Mouse (Mus musculus) heart, embryonic 11.5 days (tissue): ENCODE measurements at regions not wholly inside any gene's neighbourhood (a gene's known extent, or its start where the extent isn't known, plus 50 kb on each side); places are given as distances from the start of the nearest gene placed in this dataset.

ENCODE experiments used
- ATAC-seq: fragments of 200-750 bp; cut with Nextera tagmentation; replicated peaks from 2 replicates; pipeline ENCODE4 v1.8.0; 2017; ENCODE audit warnings: moderate library complexity; ENCODE audit not compliant: insufficient number of reproducible peaks, low FRiP score, low TSS enrichment
- H3K27ac ChIP-seq: fragments of 300-500 bp; sonication (generic); 2 replicates; pipeline ENCODE4 v1.5.1; 2014; ENCODE audit warnings: mild to moderate bottlenecking, low read depth, low read length
- H3K27me3 ChIP-seq: fragments of 300-500 bp; sonication (generic); 2 replicates; pipeline ENCODE4 v1.6.1; 2014; ENCODE audit warnings: mild to moderate bottlenecking, low read length, mixed read lengths; ENCODE audit not compliant: control insufficient read depth, insufficient read depth
- H3K36me3 ChIP-seq: fragments of 300-500 bp; sonication (generic); 2 replicates; pipeline ENCODE4 v1.6.1; 2014; ENCODE audit warnings: mild to moderate bottlenecking, low read length, moderate library complexity, mixed read lengths; ENCODE audit not compliant: control insufficient read depth, insufficient read depth
- H3K4me1 ChIP-seq: fragments of 300-500 bp; sonication (generic); 2 replicates; pipeline ENCODE4 v1.6.1; 2014; ENCODE audit warnings: low read length; ENCODE audit not compliant: control insufficient read depth, insufficient read depth
- H3K4me2 ChIP-seq: fragments of 300-500 bp; sonication (generic); 2 replicates; pipeline ENCODE4 v1.6.1; 2014; ENCODE audit warnings: mild to moderate bottlenecking, moderate library complexity
- H3K4me3 ChIP-seq: fragments of 300-500 bp; sonication (generic); 2 replicates; pipeline ENCODE4 v1.5.1; 2014; ENCODE audit warnings: low read depth, low read length
- H3K9ac ChIP-seq: fragments of 300-500 bp; sonication (generic); 2 replicates; pipeline ENCODE4 v1.6.1; 2014; ENCODE audit warnings: mild to moderate bottlenecking, low read depth, low read length, moderate library complexity
- H3K9me3 ChIP-seq: fragments of 300-500 bp; sonication (generic); replicated peaks from 2 replicates; pipeline ENCODE4 v1.6.1; 2016; ENCODE audit warnings: low read length; ENCODE audit not compliant: control insufficient read depth
- WGBS: fragments of 180-500 bp; shearing (Covaris S2); extraction: QIAGEN DNeasy Blood & Tissue Kit; methylation state at CpG from one replicate; pipeline ENCODE4 v1.1.7; 2014; ENCODE audit not compliant: insufficient replicate concordance; 5-methylcytosine and 5-hydroxymethylcytosine counted together

GRCm38 (mm10) chr13:39899332-39899731 lies 461.9 kb downstream of the Ofcc1 start:
- Histone ChIP-seq H3K4me3 (no peak overlapping the region), H3K27me3 (no peaks in the 10 kb centered on the region), H3K4me2 (no peak overlapping the region), H3K27ac (no peak overlapping the region), H3K9me3 (no peaks in the 10 kb centered on the region), H3K9ac (no peak overlapping the region), H3K36me3 (no peaks in the 10 kb centered on the region), H3K4me1 (no peaks in the 10 kb centered on the region)
- ATAC-seq: no peak
- WGBS: 82% methylated on average over 2 of the region's 2 CpGs

GRCm38 (mm10) chr13:39898412-39898979 lies 462.8 kb downstream of the Ofcc1 start:
- Histone ChIP-seq H3K4me2 (no peak overlapping the region), H3K36me3 (no peaks in the 10 kb centered on the region), H3K9me3 (no peaks in the 10 kb centered on the region), H3K4me1 (no peaks in the 10 kb centered on the region), H3K9ac (no peak overlapping the region), H3K27ac (no peak overlapping the region), H3K27me3 (no peaks in the 10 kb centered on the region), H3K4me3 (no peak overlapping the region)
- 76% methylated on average over 5 of the region's 5 CpGs for WGBS
- no peak for ATAC-seq

GRCm38 (mm10) chr13:39894159-39894558 lies 467.1 kb downstream of the Ofcc1 start:
- 68% methylated on average over 5 of the region's 5 CpGs for WGBS
- H3K4me2 ChIP-seq: no peak overlapping the region
- H3K9ac ChIP-seq: no peak overlapping the region
- no peak for ATAC-seq
- H3K4me3 ChIP-seq: no peak overlapping the region
- H3K27ac ChIP-seq: no peak overlapping the region
- no peaks in the 10 kb centered on the region for H3K9me3 ChIP-seq
- no peaks in the 10 kb centered on the region for H3K36me3 ChIP-seq
- no peaks in the 10 kb centered on the region for H3K4me1 ChIP-seq
- H3K27me3 ChIP-seq: no peaks in the 10 kb centered on the region

- H3K4me1 ChIP-seq: no peaks in the 10 kb centered on the region
- no peak overlapping the region for H3K4me2 ChIP-seq
- no peak for ATAC-seq
- no peak overlapping the region for H3K9ac ChIP-seq
- no peaks in the 10 kb centered on the region for H3K36me3 ChIP-seq
- H3K4me3 ChIP-seq: no peak overlapping the region
- H3K9me3 ChIP-seq: no peaks in the 10 kb centered on the region
- H3K27me3 ChIP-seq: no peaks in the 10 kb centered on the region
- 88% methylated on average over 7 of the region's 7 CpGs for WGBS
- H3K27ac ChIP-seq: no peak overlapping the region
Observed at GRCm38 (mm10) chr13:39881066-39881465, 480.2 kb downstream of the Ofcc1 start.

GRCm38 (mm10) chr13:39880136-39880535 lies 481.1 kb downstream of the Ofcc1 start:
- no peak for ATAC-seq
- no peak overlapping the region for H3K4me2 ChIP-seq
- WGBS: 47% methylated on average over 2 of the region's 2 CpGs
- H3K4me3 ChIP-seq: no peak overlapping the region
- no peaks in the 10 kb centered on the region for H3K27me3 ChIP-seq
- no peak overlapping the region for H3K9ac ChIP-seq
- no peaks in the 10 kb centered on the region for H3K9me3 ChIP-seq
- H3K27ac ChIP-seq: no peak overlapping the region
- no peaks in the 10 kb centered on the region for H3K36me3 ChIP-seq
- H3K4me1 ChIP-seq: no peaks in the 10 kb centered on the region

GRCm38 (mm10) chr13:39877361-39878141 lies 483.7 kb downstream of the Ofcc1 start:
- H3K4me3 ChIP-seq: no peak overlapping the region
- 72% methylated on average over 16 of the region's 16 CpGs for WGBS
- no peaks in the 10 kb centered on the region for H3K36me3 ChIP-seq
- H3K27ac ChIP-seq: no peak overlapping the region
- H3K9me3 ChIP-seq: no peaks in the 10 kb centered on the region
- no peaks in the 10 kb centered on the region for H3K4me1 ChIP-seq
- H3K9ac ChIP-seq: no peak overlapping the region
- no peak overlapping the region for H3K4me2 ChIP-seq
- no peaks in the 10 kb centered on the region for H3K27me3 ChIP-seq
- no peak for ATAC-seq

- Histone ChIP-seq H3K4me2 (no peak overlapping the region), H3K9ac (no peak overlapping the region), H3K27me3 (no peaks in the 10 kb centered on the region), H3K27ac (no peak overlapping the region), H3K36me3 (no peaks in the 10 kb centered on the region), H3K4me1 (no peaks in the 10 kb centered on the region), H3K9me3 (no peaks in the 10 kb centered on the region), H3K4me3 (no peak overlapping the region)
- 69% methylated on average over 6 of the region's 6 CpGs for WGBS
- no peak for ATAC-seq
Observed at GRCm38 (mm10) chr13:39852257-39852800, 508.9 kb downstream of the Ofcc1 start.

GRCm38 (mm10) chr13:39849391-39849790 lies 511.9 kb downstream of the Ofcc1 start:
- no peak for ATAC-seq
- no peaks in the 10 kb centered on the region for H3K27me3 ChIP-seq
- H3K4me2 ChIP-seq: no peak overlapping the region
- H3K27ac ChIP-seq: no peak overlapping the region
- no peak overlapping the region for H3K9ac ChIP-seq
- H3K4me1 ChIP-seq: no peaks in the 10 kb centered on the region
- WGBS: 87% methylated on average over 1 of the region's 1 CpGs
- H3K4me3 ChIP-seq: no peak overlapping the region
- H3K9me3 ChIP-seq: no peaks in the 10 kb centered on the region
- no peaks in the 10 kb centered on the region for H3K36me3 ChIP-seq
